Mouse (Mus musculus) bone marrow, adult 2 months (tissue): ENCODE data around the gene Ankrd13c.

Experiments
- CTCF ChIP-seq: fragments of 200-500 bp; IDR thresholded peaks from 2 replicates; pipeline ENCODE4 v1.5.1; 2011; ENCODE audit warnings: low read length, control low read depth; ENCODE audit not compliant: control insufficient read depth, insufficient read depth
- POLR2A ChIP-seq: fragments of 200-500 bp; IDR thresholded peaks from 2 replicates; pipeline ENCODE4 v1.6.1; 2011; ENCODE audit warnings: low read depth, mild to moderate bottlenecking, control low read depth, low read length, borderline replicate concordance; ENCODE audit not compliant: control insufficient read depth

- TF ChIP-seq POLR2A (no peak), CTCF (no peak)
Measured at GRCm38 (mm10) chr3:158049508-158049907, 102.5 kb downstream of the Ankrd13c start.
